Comparison of ENCODE assay signal across 26 mouse cellular contexts in the genomic region with DNA sequence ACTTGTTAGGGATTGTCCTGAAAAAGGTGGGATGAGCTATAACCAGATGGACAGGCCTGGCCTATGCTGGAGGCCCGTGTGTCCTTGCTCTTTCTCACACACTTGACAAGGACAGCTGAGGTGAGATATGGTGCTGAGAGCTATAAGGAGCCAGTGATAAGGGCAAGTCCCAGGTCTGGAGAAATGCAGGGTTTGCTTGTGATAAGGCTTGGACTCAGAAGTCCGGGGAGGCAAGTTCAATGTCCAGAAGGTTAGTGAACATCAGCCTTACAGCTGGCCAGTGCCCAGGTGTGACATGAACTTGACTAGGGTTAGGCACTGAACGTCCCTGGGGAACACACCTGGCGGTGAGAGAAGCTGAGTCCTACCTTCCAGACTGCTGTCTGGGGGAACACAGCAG. TPM values are rescaled to one million over a fixed set of nuclear protein-coding genes. Genes with fewer than 3 reads are reported as not detected.
DNase-seq lines count a peak whose midpoint lies in the region; ATAC-seq and TF ChIP-seq lines count a peak whose summit lies in the region.
"Had no signal": no experiment of that assay in that cellular context is flagged by ENCODE, and none has a peak within 500 bp of the region (broad histone marks: within the 10 kb centered on the region; RNA-seq: fewer than 3 reads in every experiment).

No protein-coding gene starts in this region.

- H3K36me3 ChIP-seq in intestine, embryonic 14.5 days (ENCODE audit: control insufficient read depth, insufficient read depth, low read length), result no peaks in the 10 kb centered on the region
- H3K36me3 ChIP-seq in intestine, embryonic 15.5 days, result no peaks in the 10 kb centered on the region
- no peaks in the 10 kb centered on the region for H3K36me3 ChIP-seq in intestine, postnatal 0 days (ENCODE audit: control insufficient read depth, insufficient read depth)
- H3K36me3 ChIP-seq: embryonic facial prominence, embryonic 13.5 days; embryonic facial prominence, embryonic 15.5 days; forebrain, embryonic 10.5 days; forebrain, embryonic 12.5 days had no signal

- no peak overlapping the region for H3K27ac ChIP-seq in intestine, embryonic 14.5 days (ENCODE audit: low read depth)
- no peak overlapping the region for H3K27ac ChIP-seq in intestine, embryonic 15.5 days
- no peak overlapping the region for H3K27ac ChIP-seq in intestine, postnatal 0 days (ENCODE audit: low read depth, low read length)
- H3K27ac ChIP-seq: embryonic facial prominence, embryonic 13.5 days; embryonic facial prominence, embryonic 15.5 days; forebrain, embryonic 10.5 days; forebrain, embryonic 12.5 days had no signal

- 0 out of 2 replicates have a peak, but pooled peaks cover 3% of the 10 kb centered on the region for H3K4me1 ChIP-seq in intestine, embryonic 14.5 days (replicated peaks; ENCODE audit: control insufficient read depth, insufficient read depth, low read length)
- H3K4me1 ChIP-seq in intestine, embryonic 15.5 days (replicated peaks), result peaks cover 14% of the 10 kb centered on the region
- peaks cover 1% of the 10 kb centered on the region; the same call in 1 of the 2 replicates for H3K4me1 ChIP-seq in intestine, postnatal 0 days (replicated peaks; ENCODE audit: control insufficient read depth, insufficient read depth, low read length)

- no peak overlapping the region for H3K9ac ChIP-seq in intestine, embryonic 14.5 days (ENCODE audit: low read length)
- no peak overlapping the region for H3K9ac ChIP-seq in intestine, embryonic 15.5 days
- H3K9ac ChIP-seq in intestine, postnatal 0 days (ENCODE audit: low read depth, low read length), result no peak overlapping the region
- H3K9ac ChIP-seq: embryonic facial prominence, embryonic 13.5 days; embryonic facial prominence, embryonic 15.5 days; forebrain, embryonic 12.5 days had no signal

- no peak overlapping the region for H3K4me3 ChIP-seq in intestine, embryonic 14.5 days (ENCODE audit: low read depth, low read length)
- H3K4me3 ChIP-seq in intestine, embryonic 15.5 days (replicated peaks), result no peak overlapping the region
- no peak overlapping the region for H3K4me3 ChIP-seq in intestine, postnatal 0 days (ENCODE audit: low read depth, low read length)
- H3K4me3 ChIP-seq: embryonic facial prominence, embryonic 13.5 days; embryonic facial prominence, embryonic 15.5 days; erythroblast, embryonic 14.5 days; forebrain, embryonic 10.5 days; forebrain, embryonic 12.5 days had no signal

- H3K27me3 ChIP-seq in intestine, embryonic 14.5 days (replicated peaks; ENCODE audit: control insufficient read depth, insufficient read depth, low read length), result peaks cover 12% of the 10 kb centered on the region; the same call in 1 of the 2 replicates
- 0 out of 2 replicates have a peak, but pooled peaks cover 11% of the 10 kb centered on the region for H3K27me3 ChIP-seq in intestine, embryonic 15.5 days (replicated peaks)
- H3K27me3 ChIP-seq in intestine, postnatal 0 days (replicated peaks; ENCODE audit: control insufficient read depth, insufficient read depth, low read length), result peaks cover 15% of the 10 kb centered on the region; the same call in 1 of the 2 replicates

- peak; percentile 29 for DNase-seq in adrenal gland, adult 2 months
- no peak for DNase-seq in adrenal gland, postnatal 25 days
- peak; percentile 42 for DNase-seq in intestine, embryonic 14.5 days (ENCODE audit: low spot score)
- DNase-seq in CD4-positive helper T cell, adult 2 months (ENCODE audit: low read depth, low spot score), result peak; percentile 0
- no peak for DNase-seq in lung, postnatal 14 days
- DNase-seq in gastrocnemius, postnatal 4 days (ENCODE audit: low spot score in 2 of 2), result no peak
- DNase-seq: adrenal gland, adult 8-10 months; B cell, adult 2 months; cerebellum, adult 11 months; cerebellum, adult 8-10 months; embryo, embryonic 11 days had no signal

- TF ChIP-seq CTCF in intestine, postnatal 0 days (IDR thresholded peaks at IDR 0.05; ENCODE audit: low read depth), result no peak

- 56% methylated on average over 4 of the region's 4 CpGs for WGBS in intestine, embryonic 14.5 days
- WGBS in intestine, embryonic 15.5 days, result 59% methylated on average over 4 of the region's 4 CpGs
- 47% methylated on average over 4 of the region's 4 CpGs for WGBS in intestine, postnatal 0 days

- no peaks in the 10 kb centered on the region for H3K9me3 ChIP-seq in intestine, embryonic 14.5 days (ENCODE audit: control insufficient read depth, low read length)
- H3K9me3 ChIP-seq in intestine, embryonic 15.5 days, result no peaks in the 10 kb centered on the region
- no peaks in the 10 kb centered on the region for H3K9me3 ChIP-seq in intestine, postnatal 0 days (ENCODE audit: control insufficient read depth)
- H3K9me3 ChIP-seq: embryonic facial prominence, embryonic 13.5 days; embryonic facial prominence, embryonic 15.5 days; forebrain, embryonic 10.5 days; forebrain, embryonic 12.5 days had no signal

- H3K4me2 ChIP-seq in intestine, embryonic 14.5 days (ENCODE audit: low read length), result no peak overlapping the region
- H3K4me2 ChIP-seq in intestine, embryonic 15.5 days (replicated peaks), result no peak overlapping the region
- H3K4me2 ChIP-seq in intestine, postnatal 0 days (replicated peaks; ENCODE audit: low read depth), result 0 out of 2 replicates have a peak overlapping the region, but pooled peaks have one; percentile 3
- H3K4me2 ChIP-seq: embryonic facial prominence, embryonic 13.5 days; embryonic facial prominence, embryonic 15.5 days; forebrain, embryonic 12.5 days had no signal

- no peak for ATAC-seq in intestine, embryonic 14.5 days (replicated peaks; ENCODE audit: low FRiP score, low TSS enrichment, low read depth)
- ATAC-seq in intestine, embryonic 15.5 days, result no peak; the same call in 1 of the 2 replicates
- peak; percentile 61 for ATAC-seq in intestine, postnatal 0 days
- ATAC-seq: forebrain, embryonic 14.5 days; forebrain, embryonic 16.5 days had no signal

RNA-seq across cellular contexts. Expression of gene Osbpl5, which starts 4.7 kb away (rescaled TPM):
- 10 to 100 TPM; 25.8 to 47.4 TPM for total RNA-seq in adrenal gland, adult 2 months (2021)
- 28.1 and 28.2 TPM in 2 replicates for polyA plus RNA-seq in adrenal gland, adult 2 months (2012; rRNA removed)
- 22.8 and 37.0 TPM in 2 replicates for total RNA-seq in adrenal gland, postnatal 25 days (2021)
- polyA plus RNA-seq in intestine, embryonic 14.5 days (2014; fragmentation: Nextera tagmentation; extraction: Ambion mirVana), result 34.9 and 39.7 TPM in 2 replicates
- 25.6 and 25.9 TPM in 2 replicates for polyA plus RNA-seq in intestine, embryonic 15.5 days (2015; fragmentation: Nextera tagmentation; extraction: Ambion mirVana)
- polyA plus RNA-seq in intestine, postnatal 0 days (2015; fragmentation: Nextera tagmentation; extraction: Ambion mirVana), result 11.3 and 13.1 TPM in 2 replicates
- total RNA-seq in gastrocnemius, postnatal 4 days (2021), result 10 to 100 TPM; 57.0 to 58.7 TPM
- polyA plus RNA-seq: erythroblast, embryonic 14.5 days had no signal

RNA-seq across cellular contexts. Expression of gene Mrgprg, which starts 14.7 kb away (rescaled TPM):
- total RNA-seq in adrenal gland, adult 2 months (2021), result 1 to 10 TPM; 1.1 to 2.9 TPM
- polyA plus RNA-seq in adrenal gland, adult 2 months (2012; rRNA removed), result 1.5 and 3.7 TPM in 2 replicates
- 0.27 and 0.67 TPM in 2 replicates for total RNA-seq in adrenal gland, postnatal 25 days (2021)
- polyA plus RNA-seq in intestine, embryonic 14.5 days (2014; fragmentation: Nextera tagmentation; extraction: Ambion mirVana), result not detected in 2 replicates
- polyA plus RNA-seq in intestine, embryonic 15.5 days (2015; fragmentation: Nextera tagmentation; extraction: Ambion mirVana), result not detected in 2 replicates
- not detected in 2 replicates for polyA plus RNA-seq in intestine, postnatal 0 days (2015; fragmentation: Nextera tagmentation; extraction: Ambion mirVana)
- not detected for total RNA-seq in gastrocnemius, postnatal 4 days (2021)
- total RNA-seq: adrenal gland, postnatal 4 days; common myeloid progenitor, adult 5-6 weeks; ES-E14; MEL had no signal
- polyA plus RNA-seq: brain, embryonic 14.5 days; embryonic facial prominence, embryonic 11.5 days; embryonic facial prominence, embryonic 13.5 days; embryonic facial prominence, embryonic 15.5 days; erythroblast, embryonic 14.5 days; forebrain, embryonic 10.5 days; forebrain, embryonic 12.5 days; forebrain, embryonic 14.5 days; forebrain, embryonic 16.5 days had no signal

RNA-seq across cellular contexts. Expression of gene Mrgpre, which starts 32.2 kb away (rescaled TPM):
- 1 to 10 TPM; 1.7 to 3.2 TPM for total RNA-seq in adrenal gland, adult 2 months (2021)
- polyA plus RNA-seq in adrenal gland, adult 2 months (2012; rRNA removed), result 2.5 and 3.9 TPM in 2 replicates
- total RNA-seq in adrenal gland, postnatal 25 days (2021), result 1.4 and 2.0 TPM in 2 replicates
- polyA plus RNA-seq in intestine, embryonic 14.5 days (2014; fragmentation: Nextera tagmentation; extraction: Ambion mirVana), result 2.3 and 2.4 TPM in 2 replicates
- polyA plus RNA-seq in intestine, embryonic 15.5 days (2015; fragmentation: Nextera tagmentation; extraction: Ambion mirVana), result 1.2 and 1.3 TPM in 2 replicates
- 1.0 and 1.5 TPM in 2 replicates for polyA plus RNA-seq in intestine, postnatal 0 days (2015; fragmentation: Nextera tagmentation; extraction: Ambion mirVana)
- 1 to 10 TPM; 1.7 to 2.7 TPM for total RNA-seq in gastrocnemius, postnatal 4 days (2021)
- polyA plus RNA-seq: erythroblast, embryonic 14.5 days had no signal

Comparison
In these comparisons a context has a peak if more than half of its experiments do, and no peak if none do; other contexts are left out.
1. DNase-seq: peak in adrenal gland, adult 2 months (single experiment), intestine, embryonic 14.5 days (single experiment) and CD4-positive helper T cell, adult 2 months (single experiment); none in adrenal gland, postnatal 25 days (single experiment), lung, postnatal 14 days (single experiment) and gastrocnemius, postnatal 4 days (0 of 2).